Mouse (Mus musculus): Measurements from ENCODE around the gene Smco1.
A peak's percentile ranks its signal among the peaks of the same experiment; 100 is the strongest.
"Not testable (repeated sequence)": the region's sequence is repeated elsewhere in the genome, so short reads cannot be mapped to it uniquely, and the experiment has no call there.

Gene Smco1

DNA sequence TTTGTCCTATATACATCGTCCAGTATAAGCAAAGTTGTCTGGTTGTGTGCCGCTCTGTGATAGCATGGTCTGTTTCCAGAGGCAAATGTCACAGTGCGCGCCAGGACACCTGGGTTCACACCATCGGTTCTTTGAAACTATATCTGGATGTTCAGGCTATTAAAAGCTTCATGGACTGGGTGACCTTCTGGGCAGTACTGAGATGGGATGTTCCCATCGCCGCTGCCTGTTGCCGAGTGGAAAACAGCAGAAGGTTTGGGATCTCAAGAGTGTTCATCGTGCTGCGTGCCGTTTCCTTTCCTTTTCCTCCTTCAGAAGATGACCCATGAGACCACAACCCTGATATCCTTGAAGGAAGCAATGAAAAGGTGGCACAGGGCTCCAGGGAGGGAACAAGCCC, at the start of gene Smco1:
TSS of gene Smco1 (plus strand) at position 178 of the 400 bp plus-strand sequence.
- DNase-seq = no peak

DNA sequence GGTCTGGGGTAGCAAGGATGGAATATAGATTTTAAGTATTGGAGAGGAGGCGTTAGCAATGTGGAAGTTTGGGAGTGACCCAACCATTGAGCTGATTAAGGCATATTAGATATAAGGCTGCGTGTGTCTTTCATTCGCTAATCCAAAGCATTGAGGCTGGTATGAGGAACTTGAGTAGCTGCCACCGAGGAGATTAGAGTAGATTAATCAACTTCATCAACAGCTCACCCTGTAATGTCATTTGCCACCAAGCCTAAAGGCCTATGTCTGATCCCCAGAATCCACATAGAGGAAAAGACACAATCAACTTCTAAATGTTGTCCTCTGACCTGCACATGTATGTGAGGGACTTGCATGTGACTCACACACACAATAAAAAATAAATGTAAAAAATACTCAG, 49.5 kb upstream of the Smco1 start:
- DNase-seq = peak; percentile 43

DNA sequence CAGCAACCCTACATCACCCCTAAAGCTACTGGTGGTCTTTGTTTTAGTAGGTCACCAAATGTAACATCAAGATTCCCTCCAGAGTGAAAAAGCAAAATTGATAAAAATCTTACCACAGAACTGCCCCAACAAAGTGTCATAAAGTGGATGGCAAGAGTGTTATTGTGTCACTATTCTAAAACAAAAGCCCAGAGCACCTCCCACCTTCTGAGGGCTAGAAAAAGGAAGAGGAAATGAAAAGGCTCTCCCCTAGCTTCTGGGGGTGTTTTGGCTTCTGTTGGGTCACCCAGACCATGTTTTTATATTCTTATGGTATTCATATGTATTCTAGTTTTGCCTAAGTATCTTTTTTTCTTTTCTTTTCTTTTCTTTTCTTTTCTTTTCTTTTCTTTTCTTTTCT, 48.9 kb upstream of the Smco1 start:
- no peak for DNase-seq

GRCm38 (mm10) chr16:32232050-32232449, 39.2 kb upstream of the Smco1 start:
- not testable (repeated sequence) for DNase-seq

GRCm38 (mm10) chr16:32237930-32238680, 33.2 kb upstream of the Smco1 start:
- no peak for DNase-seq

DNA sequence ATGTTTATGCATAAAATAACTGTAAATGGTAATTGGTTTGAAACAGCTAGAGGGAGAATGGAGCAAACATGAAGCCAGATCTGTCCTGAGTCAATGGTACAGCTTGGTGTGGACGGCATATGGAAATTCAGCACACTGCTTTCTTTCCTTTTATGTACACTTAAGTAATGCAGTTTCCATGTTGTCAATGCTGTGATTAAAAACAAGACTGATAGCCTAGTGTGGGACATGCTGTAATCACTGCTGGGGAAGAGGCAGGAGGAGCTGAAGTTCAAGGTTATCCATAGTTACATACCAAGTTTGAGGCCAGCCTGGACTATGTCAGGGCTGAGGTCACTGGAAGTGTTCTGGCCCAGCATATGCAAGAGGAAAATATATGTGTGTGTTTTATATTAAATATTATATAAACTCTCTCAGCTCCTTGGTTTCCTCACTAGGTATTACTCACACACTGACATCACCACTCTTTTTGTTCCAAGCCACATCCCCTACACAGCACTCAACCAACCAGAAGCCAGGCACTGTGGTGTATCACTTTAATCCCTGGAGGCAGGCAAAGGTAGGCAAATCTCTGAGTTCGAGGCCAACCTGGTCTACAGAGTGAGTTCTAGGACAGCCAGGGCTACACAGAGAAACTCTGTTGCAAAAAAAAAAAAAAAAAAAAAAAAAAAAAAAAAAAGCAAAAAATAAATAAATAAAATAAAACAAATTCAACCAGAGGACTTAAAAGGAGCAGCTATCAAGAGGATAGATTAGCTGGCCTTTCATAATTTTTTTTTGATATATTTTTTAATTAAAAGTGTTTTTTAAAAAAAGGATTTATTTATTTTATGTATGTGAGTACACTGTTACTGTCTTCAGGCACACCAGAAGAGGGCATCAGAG, 31.6 kb upstream of the Smco1 start:
- no peak for DNase-seq

- DNase-seq = peak; percentile 8
Measured at GRCm38 (mm10) chr16:32243901-32244300, 27.4 kb upstream of the Smco1 start.

DNA sequence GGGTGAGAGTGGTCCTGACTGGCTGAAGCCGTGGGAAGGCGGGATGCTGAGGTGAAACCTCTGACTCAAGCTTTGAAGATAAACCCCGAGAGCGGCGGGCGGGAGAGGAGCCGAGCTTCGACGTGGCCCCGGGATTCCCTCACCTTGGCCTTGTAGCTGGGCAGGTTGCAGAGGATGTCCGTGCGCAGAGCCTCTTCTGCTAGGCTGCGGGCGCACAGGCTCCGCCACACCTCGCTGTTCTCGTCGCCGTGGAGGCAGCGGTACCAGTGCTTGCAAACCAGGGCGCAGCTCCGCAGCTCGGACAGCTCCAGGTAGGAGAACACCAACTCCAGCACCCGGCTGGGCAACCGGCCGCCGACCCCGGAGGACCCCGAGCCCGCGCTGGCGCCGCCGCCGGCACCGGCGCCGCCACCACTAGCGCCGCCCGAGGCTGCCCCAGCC, 24.9 kb upstream of the Smco1 start:
- peak; percentile 58 for DNase-seq

DNA sequence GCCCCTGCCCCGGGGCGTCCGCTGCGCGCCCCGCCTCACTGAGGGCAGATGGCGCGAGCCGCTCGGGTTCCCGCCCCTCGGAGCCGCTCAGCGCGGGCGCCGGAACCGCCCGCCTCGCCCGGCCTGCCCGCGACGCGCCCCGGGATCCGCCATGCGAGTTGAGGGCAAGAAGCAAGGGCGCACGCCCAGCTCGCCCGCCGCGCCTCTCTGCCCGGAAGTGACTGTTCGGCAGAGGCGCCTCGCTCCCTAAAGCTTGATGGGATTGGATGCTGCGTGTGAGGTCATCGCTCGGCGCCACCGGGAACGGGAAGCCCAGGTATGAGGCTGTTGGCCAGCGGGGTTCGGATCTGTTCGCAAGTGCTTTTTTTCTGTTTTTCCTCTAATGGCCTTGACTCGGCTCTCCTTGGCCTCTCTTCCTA, 24.3 kb upstream of the Smco1 start, which contains the start of the genes Fbxo45 and Wdr53:
TSS of gene Fbxo45 (minus strand) at position 207 of the 419 bp plus-strand sequence.
TSS of gene Wdr53 (plus strand) at position 276 of the 419 bp plus-strand sequence.
- DNase-seq = peak; percentile 98

- not testable (repeated sequence) for DNase-seq
Measured at GRCm38 (mm10) chr16:32264225-32264624, 7.0 kb upstream of the Smco1 start.

DNA sequence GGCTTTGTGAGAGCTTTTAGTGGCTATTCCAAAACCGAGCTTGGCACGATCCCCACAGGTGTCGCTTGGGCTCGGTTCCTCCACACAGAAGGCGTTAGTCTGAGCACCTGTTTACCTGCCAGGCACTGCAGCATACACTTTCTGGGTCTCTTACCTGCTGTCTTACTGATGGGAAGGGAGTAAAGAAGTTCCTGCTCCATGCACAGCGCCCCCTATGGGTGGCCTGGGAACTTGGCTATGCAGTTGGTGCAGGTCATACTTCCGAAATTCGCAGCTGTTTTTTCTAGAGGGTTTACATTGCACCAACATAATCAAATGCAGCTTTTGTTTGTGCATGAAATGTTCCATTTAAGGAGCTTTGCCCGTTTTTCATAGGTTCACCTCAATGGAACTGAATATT, 2.1 kb downstream of the Smco1 start:
- DNase-seq = peak; percentile 34

GRCm38 (mm10) chr16:32275041-32275440, 3.8 kb downstream of the Smco1 start:
- no peak for DNase-seq

GRCm38 (mm10) chr16:32275830-32276229, 4.6 kb downstream of the Smco1 start:
- no peak for DNase-seq

DNA sequence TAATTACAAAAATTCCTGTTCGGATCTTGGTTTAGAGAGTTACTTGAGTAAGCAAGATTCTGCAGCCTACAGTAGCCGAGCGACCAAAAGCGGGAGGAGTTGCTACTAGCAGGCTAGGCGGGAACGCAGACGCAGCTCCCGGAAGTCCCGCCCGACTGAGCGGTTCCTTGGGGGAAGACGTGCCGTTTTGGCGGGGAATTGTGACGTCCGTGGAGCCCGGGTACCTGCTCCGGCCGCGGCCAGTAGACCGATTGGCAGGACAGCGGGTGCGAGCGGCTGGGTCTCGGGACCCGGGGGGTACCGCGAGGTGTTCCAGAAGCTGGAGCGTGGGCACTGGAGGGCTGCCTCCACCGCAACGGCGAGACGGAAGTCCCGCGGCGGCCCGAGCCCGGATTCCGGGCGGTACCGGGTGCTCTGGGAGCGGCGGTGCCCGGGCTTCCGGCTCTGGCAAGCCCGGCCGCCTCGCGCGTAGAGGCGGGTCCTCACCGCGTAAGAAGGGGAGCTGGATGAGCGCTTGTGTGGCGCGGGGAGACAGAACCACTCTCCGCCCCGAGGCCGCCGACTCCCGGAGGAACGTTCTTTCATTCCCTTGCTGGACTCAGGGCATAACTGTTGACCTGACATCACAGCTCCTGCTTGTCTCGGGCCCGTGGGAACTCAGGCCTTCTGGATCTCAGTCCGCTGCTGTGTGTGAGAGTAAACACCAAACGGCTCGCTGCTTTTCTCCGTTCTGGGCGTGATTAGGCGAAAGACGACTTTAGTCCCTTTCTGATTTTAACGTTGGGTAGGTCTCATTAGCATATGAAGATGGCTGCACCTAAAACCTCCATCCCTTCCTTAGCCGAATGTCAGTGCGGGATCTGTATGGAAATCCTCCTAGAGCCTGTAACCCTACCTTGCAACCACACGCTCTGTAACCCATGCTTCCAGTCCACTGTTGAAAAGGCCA, 6.3 kb downstream of the Smco1 start, which contains the start of gene Rnf168:
TSS of gene Rnf168 (plus strand) at position 152 of the 949 bp plus-strand sequence.
- DNase-seq = peak; percentile 93

GRCm38 (mm10) chr16:32278396-32278795, 7.1 kb downstream of the Smco1 start:
- DNase-seq = no peak

DNA sequence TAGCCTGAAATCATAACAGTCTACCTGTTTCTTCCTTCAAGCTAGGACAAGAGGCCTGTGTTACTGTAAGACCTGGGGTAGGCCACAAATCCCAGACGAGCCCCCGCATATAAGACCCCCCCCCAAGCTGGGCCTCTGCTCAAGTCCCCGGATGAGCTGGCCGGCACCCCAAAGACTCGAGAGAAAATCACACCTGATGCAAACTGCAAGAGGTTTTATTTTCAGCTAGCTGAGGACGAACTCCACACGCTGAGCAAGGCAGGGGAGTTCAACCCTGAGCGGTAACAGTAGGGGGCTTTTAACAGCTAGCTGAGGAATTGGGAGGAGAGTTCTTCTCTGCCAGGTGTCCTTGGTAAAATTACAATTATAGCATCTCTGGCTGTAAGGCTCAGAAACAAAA, 8.9 kb downstream of the Smco1 start:
- DNase-seq = no peak

- no peak for DNase-seq
Measured at GRCm38 (mm10) chr16:32282608-32283007, 11.3 kb downstream of the Smco1 start.

GRCm38 (mm10) chr16:32291821-32292220, 20.6 kb downstream of the Smco1 start:
- DNase-seq = no peak

DNA sequence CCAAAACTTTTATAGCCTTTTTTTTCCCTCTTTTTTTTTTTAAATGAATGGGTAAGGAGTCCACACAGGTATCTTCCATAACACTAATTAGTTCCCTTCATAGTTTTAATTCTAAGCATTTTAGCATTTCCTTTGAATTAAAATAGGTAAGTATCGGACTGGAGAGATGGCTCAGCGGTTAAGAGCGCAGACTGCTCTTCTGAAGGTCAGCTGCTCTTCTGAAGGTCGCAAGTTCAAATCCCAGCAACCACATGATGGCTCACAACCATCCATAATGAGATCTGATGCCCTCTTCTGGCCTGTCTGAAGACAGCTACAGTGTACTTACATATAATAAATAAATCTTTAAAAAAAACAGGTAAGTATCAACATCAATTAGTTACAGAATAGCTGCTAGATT, 28.3 kb downstream of the Smco1 start:
- not testable (repeated sequence) for DNase-seq

DNA sequence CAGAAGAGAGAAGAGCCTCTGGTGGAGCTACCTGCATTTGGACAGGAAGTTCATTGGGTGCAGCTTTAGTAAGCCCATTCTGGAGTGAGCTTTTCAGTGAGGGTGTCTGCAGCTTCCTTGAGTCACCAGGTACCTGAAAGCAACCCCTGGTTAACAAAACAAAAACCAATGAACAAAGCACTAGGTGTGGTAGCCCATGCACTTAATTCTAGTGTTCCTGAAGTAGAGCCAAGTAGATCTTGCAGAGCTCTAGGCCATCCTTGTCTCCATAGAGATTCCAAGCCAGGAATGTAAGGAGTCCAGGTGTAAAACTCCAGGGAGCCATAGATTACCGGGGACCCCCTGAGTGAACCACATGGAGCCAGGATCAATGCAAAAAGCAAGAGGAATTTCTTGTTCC, 31.8 kb downstream of the Smco1 start:
- DNase-seq = no peak

- no peak for DNase-seq
Measured at GRCm38 (mm10) chr16:32303886-32304285, 32.6 kb downstream of the Smco1 start.

DNA sequence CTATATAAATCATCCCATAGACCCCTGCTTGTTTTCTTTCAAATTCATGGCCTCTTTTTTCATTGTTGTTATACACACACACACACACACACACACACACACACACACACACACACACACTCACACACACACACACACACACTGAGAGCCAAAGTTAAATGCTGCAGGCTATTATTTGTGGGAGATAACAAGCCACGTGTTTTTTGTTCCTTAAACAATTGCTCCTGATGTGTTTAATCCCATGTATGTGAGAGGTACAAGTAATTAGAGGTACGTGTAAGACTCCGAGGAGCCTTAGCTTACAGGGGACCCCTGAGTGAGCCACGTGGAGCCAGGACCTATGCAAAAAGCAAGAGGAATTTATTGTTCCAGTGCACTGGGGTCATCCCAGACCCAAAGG, 40.7 kb downstream of the Smco1 start:
- no peak for DNase-seq

All from retina, postnatal 1 day (tissue).